Mouse (Mus musculus) kidney, postnatal 0 days (tissue): ENCODE data around the gene Vmn1r211. TPM values are rescaled to one million over a fixed set of nuclear protein-coding genes. Genes with fewer than 3 reads are reported as not detected.
A peak's percentile ranks its signal among the peaks of the same experiment; 100 is the strongest.
"Not testable (repeated sequence)": the region's sequence is repeated elsewhere in the genome, so short reads cannot be mapped to it uniquely, and the experiment has no call there.

Source experiments
- ATAC-seq: fragments of 200-750 bp; cut with Nextera tagmentation; replicated peaks from 2 replicates; pipeline ENCODE4 v1.8.0; 2017; ENCODE audit warnings: low read depth, moderate number of reproducible peaks, moderate TSS enrichment, moderate library complexity; ENCODE audit not compliant: low FRiP score
- DNase-seq: peaks from one replicate; pipeline ENCODE4 v3.0.0-alpha.2; 2016; ENCODE audit warnings: low spot score
- H3K27ac ChIP-seq: fragments of 300-500 bp; sonication (generic); 2 replicates; pipeline ENCODE4 v1.5.1; 2014; ENCODE audit warnings: mild to moderate bottlenecking
- H3K27me3 ChIP-seq: fragments of 300-500 bp; sonication (generic); 2 replicates; pipeline ENCODE4 v1.6.1; 2014; ENCODE audit warnings: low read length, mixed read lengths; ENCODE audit not compliant: insufficient read depth
- H3K36me3 ChIP-seq: fragments of 300-500 bp; sonication (generic); 2 replicates; pipeline ENCODE4 v1.6.1; 2014; ENCODE audit warnings: low read length, mixed read lengths; ENCODE audit not compliant: insufficient read depth
- H3K4me1 ChIP-seq: fragments of 300-500 bp; sonication (generic); replicated peaks from 2 replicates; pipeline ENCODE4 v1.6.1; 2014; ENCODE audit warnings: antibody characterized with exemption, low read length, mixed read lengths; ENCODE audit not compliant: insufficient read depth
- H3K4me2 ChIP-seq: fragments of 300-500 bp; sonication (generic); 2 replicates; pipeline ENCODE4 v1.6.1; 2014; ENCODE audit warnings: mild to moderate bottlenecking, low read length, moderate library complexity, mixed read lengths
- H3K4me3 ChIP-seq: fragments of 300-500 bp; sonication (generic); replicated peaks from 2 replicates; pipeline ENCODE4 v1.5.1; 2014; ENCODE audit warnings: low read depth, low read length
- H3K9ac ChIP-seq: fragments of 300-500 bp; sonication (generic); 2 replicates; pipeline ENCODE4 v1.6.1; 2014; ENCODE audit warnings: low read depth, low read length
- H3K9me3 ChIP-seq: fragments of 300-500 bp; sonication (generic); replicated peaks from 2 replicates; pipeline ENCODE4 v1.6.1; 2016; ENCODE audit warnings: low read length, inconsistent platforms, mixed read lengths
- CTCF ChIP-seq: IDR thresholded peaks from 2 replicates; pipeline ENCODE4 v1.5.1; 2016; ENCODE audit warnings: antibody characterized with exemption, low read depth, mild to moderate bottlenecking, moderate library complexity
- WGBS: fragments of 180-500 bp; shearing (Covaris S2); extraction: QIAGEN DNeasy Blood & Tissue Kit; methylation state at CpG from one replicate; pipeline ENCODE4 v1.1.7; 2014; 5-methylcytosine and 5-hydroxymethylcytosine counted together
- polyA plus RNA-seq: library from polyadenylated mRNA; unstranded; fragments of >200 nt; fragmentation: Nextera tagmentation; extraction: Ambion mirVana; gene quantifications from 2 replicates; pipeline ENCODE4 v1.2.1, GENCODE M21; 2015

Vmn1r211 gene
- polyA plus RNA-seq: not detected in 2 replicates

GRCm38 (mm10) chr13:22857461-22857860 lies at the start of gene Vmn1r211:
Gene Vmn1r211, minus strand, starts transcription at chr13:22857561.
- Histone ChIP-seq H3K4me2 (no peak within 1 kb of the TSS), H3K27me3 (no peaks in the 10 kb centered on the region), H3K9ac (no peak within 1 kb of the TSS), H3K9me3 (no peaks in the 10 kb centered on the region), H3K27ac (no peak within 1 kb of the TSS), H3K36me3 (no peaks in the 10 kb centered on the region), H3K4me1 (no peaks in the 10 kb centered on the region), H3K4me3 (no peak within 1 kb of the TSS)
- no peak for TF ChIP-seq CTCF
- ATAC-seq: no peak
- no peak for DNase-seq
- WGBS: 71% methylated on average over 1 of the region's 1 CpGs

GRCm38 (mm10) chr13:22884105-22884504 lies 26.7 kb upstream of the Vmn1r211 start, which contains the start of gene Vmn1r212:
Gene Vmn1r212, minus strand, starts transcription at chr13:22884205.
- ATAC-seq (no peak), DNase-seq (no peak)
- H3K9me3 ChIP-seq: no peaks in the 10 kb centered on the region
- WGBS: 85% methylated on average over 4 of the region's 4 CpGs
- TF ChIP-seq CTCF: no peak
- H3K9ac ChIP-seq: no peak within 1 kb of the TSS
- H3K36me3 ChIP-seq: no peaks in the 10 kb centered on the region
- H3K4me2 ChIP-seq: no peak within 1 kb of the TSS
- no peaks in the 10 kb centered on the region for H3K4me1 ChIP-seq
- H3K4me3 ChIP-seq: no peak within 1 kb of the TSS
- no peaks in the 10 kb centered on the region for H3K27me3 ChIP-seq
- H3K27ac ChIP-seq: no peak within 1 kb of the TSS

- no peaks in the 10 kb centered on the region for H3K9me3 ChIP-seq
- 96% methylated on average over 1 of the region's 1 CpGs for WGBS
- H3K27ac ChIP-seq: no peak overlapping the region
- DNase-seq (no peak), ATAC-seq (no peak)
- H3K27me3 ChIP-seq: no peaks in the 10 kb centered on the region
- no peak overlapping the region for H3K4me3 ChIP-seq
- no peak overlapping the region for H3K4me2 ChIP-seq
- no peaks in the 10 kb centered on the region for H3K4me1 ChIP-seq
- peak; percentile 22; the same call in 1 of the 2 replicates for TF ChIP-seq CTCF
- no peaks in the 10 kb centered on the region for H3K36me3 ChIP-seq
- H3K9ac ChIP-seq: no peak overlapping the region
Measured at GRCm38 (mm10) chr13:22879257-22879656, 21.9 kb upstream of the Vmn1r211 start.

GRCm38 (mm10) chr13:22854760-22855159 lies 2.6 kb downstream of the Vmn1r211 start:
- ATAC-seq (no peak), DNase-seq (no peak)
- Histone ChIP-seq H3K36me3 (no peaks in the 10 kb centered on the region), H3K27ac (no peak overlapping the region), H3K9me3 (no peaks in the 10 kb centered on the region), H3K4me3 (no peak overlapping the region), H3K4me2 (no peak overlapping the region), H3K9ac (no peak overlapping the region), H3K27me3 (no peaks in the 10 kb centered on the region), H3K4me1 (no peaks in the 10 kb centered on the region)
- no peak for TF ChIP-seq CTCF
- 74% methylated on average over 4 of the region's 4 CpGs for WGBS

GRCm38 (mm10) chr13:22846798-22847197 lies 10.6 kb downstream of the Vmn1r211 start:
- Histone ChIP-seq H3K27ac (no peak overlapping the region), H3K4me2 (no peak overlapping the region), H3K4me3 (no peak overlapping the region), H3K9me3 (no peaks in the 10 kb centered on the region), H3K4me1 (no peaks in the 10 kb centered on the region), H3K27me3 (no peaks in the 10 kb centered on the region), H3K36me3 (no peaks in the 10 kb centered on the region), H3K9ac (no peak overlapping the region)
- no peak for TF ChIP-seq CTCF
- no peak for ATAC-seq
- no peak for DNase-seq
- 73% methylated on average over 1 of the region's 1 CpGs for WGBS

GRCm38 (mm10) chr13:22844304-22844703 lies 13.1 kb downstream of the Vmn1r211 start:
- H3K9me3 ChIP-seq, H3K4me3 ChIP-seq, H3K36me3 ChIP-seq, ATAC-seq, H3K4me2 ChIP-seq, DNase-seq, H3K27me3 ChIP-seq, H3K9ac ChIP-seq, H3K4me1 ChIP-seq, H3K27ac ChIP-seq: not testable (repeated sequence)
- 73% methylated on average over 3 of the region's 3 CpGs for WGBS

GRCm38 (mm10) chr13:22831248-22831647 lies 26.1 kb downstream of the Vmn1r211 start, which contains the start of gene Vmn1r210:
Gene Vmn1r210, minus strand, starts transcription at chr13:22831348.
- H3K27ac ChIP-seq: no peak within 1 kb of the TSS
- H3K4me3 ChIP-seq: no peak within 1 kb of the TSS
- no peak for TF ChIP-seq CTCF
- DNase-seq (no peak), ATAC-seq (no peak)
- no peak within 1 kb of the TSS for H3K4me2 ChIP-seq
- no peaks in the 10 kb centered on the region for H3K9me3 ChIP-seq
- no peaks in the 10 kb centered on the region for H3K4me1 ChIP-seq
- 47% methylated on average over 4 of the region's 4 CpGs for WGBS
- H3K27me3 ChIP-seq: no peaks in the 10 kb centered on the region
- H3K9ac ChIP-seq: no peak within 1 kb of the TSS
- H3K36me3 ChIP-seq: no peaks in the 10 kb centered on the region

GRCm38 (mm10) chr13:22829395-22829794 lies 28.0 kb downstream of the Vmn1r211 start:
- not testable (repeated sequence) for H3K27ac ChIP-seq, ATAC-seq
- 37% methylated on average over 7 of the region's 7 CpGs for WGBS

GRCm38 (mm10) chr13:22821601-22822000 lies 35.8 kb downstream of the Vmn1r211 start:
- 86% methylated on average over 1 of the region's 1 CpGs for WGBS
- not testable (repeated sequence) for H3K27ac ChIP-seq, ATAC-seq, H3K4me1 ChIP-seq, H3K4me3 ChIP-seq, DNase-seq, H3K9me3 ChIP-seq, H3K27me3 ChIP-seq, H3K9ac ChIP-seq, H3K4me2 ChIP-seq, H3K36me3 ChIP-seq

More at GRCm38 (mm10) chr13:22829395-22829794, 28.0 kb downstream of the Vmn1r211 start:
- H3K4me2 ChIP-seq, H3K36me3 ChIP-seq, H3K9ac ChIP-seq, H3K9me3 ChIP-seq, H3K4me3 ChIP-seq, H3K27me3 ChIP-seq, DNase-seq, H3K4me1 ChIP-seq: not testable (repeated sequence)
